Mouse (Mus musculus) myocyte (in vitro differentiated cells): ENCODE results near the gene Cog4.

Source experiments
- CEBPB ChIP-seq: IDR thresholded peaks from 2 replicates; pipeline ENCODE4 v1.6.1; 2011; ENCODE audit warnings: mild to moderate bottlenecking, moderate library complexity; ENCODE audit not compliant: poor library complexity, insufficient read depth, severe bottlenecking
- E2F4 ChIP-seq: IDR thresholded peaks from one replicate; pipeline ENCODE4 v1.6.1; 2011; ENCODE audit warnings: mild to moderate bottlenecking, control low read depth, moderate library complexity; ENCODE audit not compliant: insufficient read depth
- POLR2A ChIP-seq: IDR thresholded peaks from one replicate; pipeline ENCODE4 v1.6.1; 2011; ENCODE audit warnings: low read depth, mild to moderate bottlenecking, control low read depth, moderate library complexity; ENCODE audit not compliant: insufficient read length

GRCm38 (mm10) chr8:110815308-110815707 lies 31.1 kb upstream of the Cog4 start:
- TF ChIP-seq POLR2A (no peak), CEBPB (no peak), E2F4 (no peak)
